Comparison of ENCODE assay signal across 8 mouse cellular contexts in genomic region chr8:11556691-11557423, GRCm38 (mm10). TPM values are rescaled to one million over a fixed set of nuclear protein-coding genes. Genes with fewer than 3 reads are reported as not detected.
DNase-seq lines count a peak whose midpoint lies in the region; ATAC-seq and TF ChIP-seq lines count a peak whose summit lies in the region.

No protein-coding gene starts in this region.

- no peak for ATAC-seq in G1E (ENCODE audit: extremely low read depth, insufficient number of reproducible peaks, low FRiP score, poor library complexity, severe bottlenecking)
- no peak for ATAC-seq in intestine, embryonic 14.5 days (replicated peaks; ENCODE audit: low FRiP score, low TSS enrichment, low read depth)
- no peak for ATAC-seq in midbrain, embryonic 12.5 days (ENCODE audit: low FRiP score, low read depth)
- no peak for ATAC-seq in monocyte, adult 5-6 weeks (replicated peaks; ENCODE audit: insufficient number of reproducible peaks, low FRiP score, low TSS enrichment, poor library complexity, severe bottlenecking)

- peak overlapping the region; percentile 98 for H3K27ac ChIP-seq in intestine, embryonic 14.5 days (ENCODE audit: low read depth)
- peak overlapping the region; percentile 100 for H3K27ac ChIP-seq in midbrain, embryonic 12.5 days (replicated peaks)

- no peaks in the 10 kb centered on the region; the same call in 1 of the 2 replicates for H3K27me3 ChIP-seq in G1E (ENCODE audit: insufficient read depth, low read length)
- H3K27me3 ChIP-seq in intestine, embryonic 14.5 days (replicated peaks; ENCODE audit: control insufficient read depth, insufficient read depth, low read length), result no peaks in the 10 kb centered on the region
- H3K27me3 ChIP-seq in midbrain, embryonic 12.5 days, result no peaks in the 10 kb centered on the region

- H3K4me3 ChIP-seq in G1E (ENCODE audit: low read depth, low read length), result peak overlapping the region; percentile 85
- peak overlapping the region; percentile 88 for H3K4me3 ChIP-seq in intestine, embryonic 14.5 days (ENCODE audit: low read depth, low read length)
- peak overlapping the region; percentile 77 for H3K4me3 ChIP-seq in midbrain, embryonic 12.5 days

- peaks cover 44% of the 10 kb centered on the region for H3K4me1 ChIP-seq in G1E (ENCODE audit: insufficient read depth, low read depth, low read length)
- H3K4me1 ChIP-seq in intestine, embryonic 14.5 days (replicated peaks; ENCODE audit: control insufficient read depth, insufficient read depth, low read length), result peaks cover 23% of the 10 kb centered on the region
- H3K4me1 ChIP-seq in midbrain, embryonic 12.5 days, result peaks cover 25% of the 10 kb centered on the region

- under 1% methylated on average over 81 of the region's 85 CpGs for WGBS in intestine, embryonic 14.5 days
- WGBS in midbrain, embryonic 12.5 days, result under 1% methylated on average over 78 of the region's 85 CpGs

- TF ChIP-seq CTCF in G1E (IDR thresholded peaks at IDR 0.05; ENCODE audit: low read depth, low read length), result no peak

- peak overlapping the region; percentile 63 for H3K4me2 ChIP-seq in intestine, embryonic 14.5 days (ENCODE audit: low read length)
- peak overlapping the region; percentile 75 for H3K4me2 ChIP-seq in midbrain, embryonic 12.5 days (replicated peaks)

- intact Hi-C loops in left cerebral cortex, postnatal 36 days (cut with DNase I), result loop anchor here (2.0 to 5.0 kb wide), 3 partner anchors 45 to 170 kb away; partner anchors contain the start of genes Ankrd10 and Arhgef7

- H3K9me3 ChIP-seq in G1E (replicated peaks), result peaks cover 8% of the 10 kb centered on the region
- no peaks in the 10 kb centered on the region for H3K9me3 ChIP-seq in intestine, embryonic 14.5 days (ENCODE audit: control insufficient read depth, low read length)
- no peaks in the 10 kb centered on the region for H3K9me3 ChIP-seq in midbrain, embryonic 12.5 days

- H3K9ac ChIP-seq in intestine, embryonic 14.5 days (ENCODE audit: low read length), result peak overlapping the region; percentile 93
- peak overlapping the region; percentile 98 for H3K9ac ChIP-seq in midbrain, embryonic 12.5 days (replicated peaks)

- peaks cover 26% of the 10 kb centered on the region for H3K36me3 ChIP-seq in G1E (replicated peaks)
- H3K36me3 ChIP-seq in intestine, embryonic 14.5 days (ENCODE audit: control insufficient read depth, insufficient read depth, low read length), result peaks cover 10% of the 10 kb centered on the region
- H3K36me3 ChIP-seq in midbrain, embryonic 12.5 days, result peaks cover 8% of the 10 kb centered on the region

- DNase-seq in G1E (ENCODE audit: low spot score), result peak; percentile 37
- DNase-seq in cerebellum, adult 18-20 months, result peak; percentile 45 to 63
- DNase-seq in frontal cortex, postnatal 25 days (ENCODE audit: low spot score in 2 of 2), result peak; percentile 22 to 29
- DNase-seq in intestine, embryonic 14.5 days (ENCODE audit: low spot score), result peak; percentile 78
- peak; percentile 53 to 56 for DNase-seq in left cerebral cortex, postnatal 36 days (ENCODE audit: low spot score in 2 of 2)
- peak; percentile 35 for DNase-seq in spleen, adult 12 weeks (ENCODE audit: low spot score)

RNA-seq across cellular contexts. Expression of gene Ing1, which starts 1.5 kb away (rescaled TPM):
- total RNA-seq in G1E (2014; fragmentation: Nextera tagmentation), result 29.7 and 32.2 TPM in 2 replicates
- 43.6 and 45.2 TPM in 2 replicates for total RNA-seq in G1E (2017)
- 61.5 and 62.6 TPM in 2 replicates for polyA plus RNA-seq in G1E (2012)
- polyA plus RNA-seq in intestine, embryonic 14.5 days (2014; fragmentation: Nextera tagmentation; extraction: Ambion mirVana), result 34.6 and 38.1 TPM in 2 replicates
- total RNA-seq in left cerebral cortex, postnatal 36 days (2021), result 10 to 100 TPM; 55.0 to 55.4 TPM
- polyA plus RNA-seq in midbrain, embryonic 12.5 days (2016; fragmentation: Nextera tagmentation; extraction: Ambion mirVana), result 45.2 and 49.3 TPM in 2 replicates
- total RNA-seq in monocyte, adult 5-6 weeks (2017), result 69.1 to 75.3 TPM (median 75.0 TPM) in 3 replicates

RNA-seq across cellular contexts. Expression of gene Cars2, which starts 6.3 kb away (rescaled TPM):
- total RNA-seq in G1E (2014; fragmentation: Nextera tagmentation) (25.7 and 31.8 TPM in 2 replicates), G1E (2017) (47.4 and 57.9 TPM in 2 replicates)
- polyA plus RNA-seq in G1E (2012), result 34.7 and 53.4 TPM in 2 replicates
- 25.8 and 29.9 TPM in 2 replicates for polyA plus RNA-seq in intestine, embryonic 14.5 days (2014; fragmentation: Nextera tagmentation; extraction: Ambion mirVana)
- 10 to 100 TPM; 19.5 to 25.1 TPM for total RNA-seq in left cerebral cortex, postnatal 36 days (2021)
- polyA plus RNA-seq in midbrain, embryonic 12.5 days (2016; fragmentation: Nextera tagmentation; extraction: Ambion mirVana), result 17.6 and 20.9 TPM in 2 replicates
- total RNA-seq in monocyte, adult 5-6 weeks (2017), result 18.3 to 33.8 TPM (median 30.6 TPM) in 3 replicates

RNA-seq across cellular contexts. Expression of gene Naxd, which starts 59.6 kb away (rescaled TPM):
- total RNA-seq in G1E (2014; fragmentation: Nextera tagmentation), result 63.0 and 78.6 TPM in 2 replicates
- 56.3 and 65.8 TPM in 2 replicates for total RNA-seq in G1E (2017)
- polyA plus RNA-seq in G1E (2012), result 38.2 and 46.5 TPM in 2 replicates
- 109 and 111 TPM in 2 replicates for polyA plus RNA-seq in intestine, embryonic 14.5 days (2014; fragmentation: Nextera tagmentation; extraction: Ambion mirVana)
- 10 to 100 TPM; 48.7 to 53.4 TPM for total RNA-seq in left cerebral cortex, postnatal 36 days (2021)
- 117 and 122 TPM in 2 replicates for polyA plus RNA-seq in midbrain, embryonic 12.5 days (2016; fragmentation: Nextera tagmentation; extraction: Ambion mirVana)
- total RNA-seq in monocyte, adult 5-6 weeks (2017), result 27.9 to 51.1 TPM (median 46.4 TPM) in 3 replicates

Comparison
In these comparisons a context has a peak if more than half of its experiments do, and no peak if none do; other contexts are left out.
1. DNase-seq: peak in every context shown above with its lines; median percentile 78 in intestine, embryonic 14.5 days; 54 in left cerebral cortex, postnatal 36 days; 54 in cerebellum, adult 18-20 months; 37 in G1E; 35 in spleen, adult 12 weeks; 26 in frontal cortex, postnatal 25 days.